Comparison of ENCODE assay signal across 10 mouse cellular contexts in the genomic region with DNA sequence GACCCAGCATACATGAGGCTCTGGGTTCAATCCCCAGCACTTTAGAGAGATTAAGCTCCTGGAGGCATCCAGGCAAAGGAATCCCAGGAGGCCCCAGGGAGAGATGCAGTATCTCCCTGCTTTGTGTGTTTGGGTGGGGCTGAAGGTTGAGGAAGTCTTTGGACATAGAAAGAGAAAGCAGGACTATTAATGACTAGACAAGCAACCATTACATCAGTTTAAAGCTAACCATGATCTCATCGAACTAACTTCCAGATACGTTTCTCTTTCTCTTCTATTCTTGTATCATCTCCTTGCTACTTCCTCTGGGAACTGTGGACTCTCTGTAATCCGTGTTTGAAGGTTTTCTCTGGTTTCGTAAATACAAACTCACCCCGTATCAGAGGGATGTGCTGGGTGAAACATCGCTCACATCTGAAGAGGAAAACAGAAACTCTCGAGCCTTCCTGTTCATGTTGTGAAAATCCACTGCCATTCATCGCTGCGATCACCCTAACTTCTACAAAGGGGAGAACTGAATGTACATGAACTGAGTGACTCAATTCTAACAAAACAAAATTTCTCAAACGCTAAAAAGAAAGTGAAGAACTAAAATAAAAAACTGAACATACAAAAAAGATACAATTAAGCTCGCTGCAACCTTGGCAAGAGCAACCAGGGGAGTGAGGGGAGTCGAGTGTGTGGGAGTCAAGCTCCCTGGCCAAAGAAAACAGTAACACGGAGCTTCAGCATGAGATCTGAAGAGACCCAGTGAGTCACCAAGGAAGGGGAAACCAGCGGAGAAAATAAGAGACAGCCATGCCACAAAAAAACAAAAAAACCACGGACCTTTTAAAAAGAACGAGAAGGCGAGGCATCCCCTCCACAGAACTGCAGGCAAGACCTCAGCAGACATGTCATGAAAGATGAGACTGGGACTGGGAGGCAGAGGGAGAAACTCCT. TPM values are rescaled to one million over a fixed set of nuclear protein-coding genes. Genes with fewer than 3 reads are reported as not detected.
DNase-seq lines count a peak whose midpoint lies in the region; ATAC-seq and TF ChIP-seq lines count a peak whose summit lies in the region.
"Had no signal": no experiment of that assay in that cellular context is flagged by ENCODE, and none has a peak within 500 bp of the region (broad histone marks: within the 10 kb centered on the region; RNA-seq: fewer than 3 reads in every experiment).

No protein-coding gene starts in this region.

- peak; percentile 61 for ATAC-seq in CD4-positive, CD25-positive, alpha-beta regulatory T cell, adult 4 months
- ATAC-seq in neural tube, embryonic 15.5 days (ENCODE audit: low FRiP score): no peak
- no peak for ATAC-seq in frontal cortex, adult (ENCODE audit: low TSS enrichment)
- ATAC-seq: midbrain, embryonic 13.5 days had no signal

- TF ChIP-seq CTCF in kidney, adult 2 months (conservative IDR thresholded peaks at IDR 0.05; ENCODE audit: insufficient read depth, insufficient read length, low read depth, low read length): no peak

- H3K9ac ChIP-seq in neural tube, embryonic 15.5 days (replicated peaks): no peak overlapping the region
- H3K9ac ChIP-seq: midbrain, embryonic 13.5 days had no signal

- H3K27ac ChIP-seq in kidney, adult 2 months (ENCODE audit: insufficient read depth, low read depth, low read length): 0 out of 2 replicates have a peak overlapping the region, but pooled peaks have one; percentile 12
- no peak overlapping the region for H3K27ac ChIP-seq in neural tube, embryonic 15.5 days (replicated peaks)
- H3K27ac ChIP-seq: midbrain, embryonic 13.5 days had no signal

- intact Hi-C loops in gastrocnemius, postnatal 14 days (cut with DNase I; ENCODE audit: low total_unique reads): no loop called here

- H3K27me3 ChIP-seq in kidney, adult 2 months (replicated peaks; ENCODE audit: control insufficient read depth, insufficient read depth, low read length): no peaks in the 10 kb centered on the region
- 0 out of 2 replicates have a peak, but pooled peaks cover 4% of the 10 kb centered on the region for H3K27me3 ChIP-seq in neural tube, embryonic 15.5 days (replicated peaks)

- DNase-seq in kidney, adult 2 months: peak; percentile 18
- DNase-seq in kidney, adult 18-20 months: no peak
- peak; percentile 10 for DNase-seq in gastrocnemius, postnatal 14 days
- DNase-seq in naive thymus-derived CD4-positive, alpha-beta T cell, adult 2 months (ENCODE audit: low read depth): peak; percentile 50
- no peak for DNase-seq in urinary bladder, postnatal 14 days (ENCODE audit: low spot score)
- DNase-seq: embryo, embryonic 11 days had no signal

- H3K9me3 ChIP-seq in neural tube, embryonic 15.5 days (replicated peaks): no peaks in the 10 kb centered on the region
- H3K9me3 ChIP-seq: midbrain, embryonic 13.5 days had no signal

- H3K36me3 ChIP-seq in kidney, adult 2 months (ENCODE audit: control insufficient read depth, insufficient read depth, low read length): no peaks in the 10 kb centered on the region
- no peaks in the 10 kb centered on the region for H3K36me3 ChIP-seq in neural tube, embryonic 15.5 days
- H3K36me3 ChIP-seq: midbrain, embryonic 13.5 days had no signal

- 51% methylated on average over 17 of the region's 17 CpGs for WGBS in kidney, adult 2 months
- WGBS in neural tube, embryonic 15.5 days: 71% methylated on average over 17 of the region's 17 CpGs

- no peak overlapping the region for H3K4me3 ChIP-seq in kidney, adult 2 months (ENCODE audit: insufficient read depth, low read depth, low read length)
- no peak overlapping the region for H3K4me3 ChIP-seq in neural tube, embryonic 15.5 days (replicated peaks)
- H3K4me3 ChIP-seq: midbrain, embryonic 13.5 days had no signal

- no peak for TF ChIP-seq POLR2A in kidney, adult 2 months (IDR thresholded peaks at IDR 0.05; ENCODE audit: low read depth, low read length)

- peaks cover 10% of the 10 kb centered on the region; the same call in 1 of the 2 replicates for H3K4me1 ChIP-seq in kidney, adult 2 months (ENCODE audit: control insufficient read depth, insufficient read depth, low read length)
- 0 out of 2 replicates have a peak, but pooled peaks cover 2% of the 10 kb centered on the region for H3K4me1 ChIP-seq in neural tube, embryonic 15.5 days

- no peak overlapping the region for H3K4me2 ChIP-seq in neural tube, embryonic 15.5 days
- H3K4me2 ChIP-seq: midbrain, embryonic 13.5 days had no signal

RNA-seq across cellular contexts. Expression of a gene that starts 48.4 kb away (rescaled TPM):
- 23.7 and 28.0 TPM in 2 replicates for polyA plus RNA-seq in kidney, adult 2 months (2012; rRNA removed)
- 10 to 100 TPM; 22.5 to 26.9 TPM for polyA plus RNA-seq in CD4-positive, CD25-positive, alpha-beta regulatory T cell, adult 4 months (2017; shearing (Covaris generic))
- total RNA-seq in gastrocnemius, postnatal 14 days (2021): 1 to 10 TPM; 5.4 to 6.0 TPM
- polyA plus RNA-seq in neural tube, embryonic 15.5 days (2015; fragmentation: Nextera tagmentation; extraction: Ambion mirVana): 3.5 and 5.9 TPM in 2 replicates

Comparison
In these comparisons a context has a peak if more than half of its experiments do, and no peak if none do; other contexts are left out.
1. DNase-seq: peak in kidney, adult 2 months (single experiment), gastrocnemius, postnatal 14 days (single experiment) and naive thymus-derived CD4-positive, alpha-beta T cell, adult 2 months (single experiment); none in kidney, adult 18-20 months (single experiment) and urinary bladder, postnatal 14 days (single experiment).